Mouse (Mus musculus): ENCODE measurements around the gene Luzp1. TPM values are rescaled to one million over a fixed set of nuclear protein-coding genes. Genes with fewer than 3 reads are reported as not detected.
A peak's percentile ranks its signal among the peaks of the same experiment; 100 is the strongest.

The Luzp1 gene
- polyA plus RNA-seq, 1 experiment from 2014 or later, result 97.0 TPM

- no peak for ATAC-seq (ENCODE audit: low FRiP score, low read depth)
- Histone ChIP-seq H3K9me3 (no peaks in the 10 kb centered on the region), H3K27me3 (peaks cover 62% of the 10 kb centered on the region), H3K9ac (replicated peaks) (no peak overlapping the region), H3K4me2 (replicated peaks) (peak overlapping the region; percentile 98), H3K4me1 (peaks cover 24% of the 10 kb centered on the region), H3K27ac (replicated peaks) (no peak overlapping the region), H3K4me3 (peak overlapping the region; percentile 62), H3K36me3 (no peaks in the 10 kb centered on the region)
- WGBS, result 11% methylated on average over 9 of the region's 9 CpGs
Observed at GRCm38 (mm10) chr4:136463436-136463835, 6.1 kb upstream of the Luzp1 start.

DNA sequence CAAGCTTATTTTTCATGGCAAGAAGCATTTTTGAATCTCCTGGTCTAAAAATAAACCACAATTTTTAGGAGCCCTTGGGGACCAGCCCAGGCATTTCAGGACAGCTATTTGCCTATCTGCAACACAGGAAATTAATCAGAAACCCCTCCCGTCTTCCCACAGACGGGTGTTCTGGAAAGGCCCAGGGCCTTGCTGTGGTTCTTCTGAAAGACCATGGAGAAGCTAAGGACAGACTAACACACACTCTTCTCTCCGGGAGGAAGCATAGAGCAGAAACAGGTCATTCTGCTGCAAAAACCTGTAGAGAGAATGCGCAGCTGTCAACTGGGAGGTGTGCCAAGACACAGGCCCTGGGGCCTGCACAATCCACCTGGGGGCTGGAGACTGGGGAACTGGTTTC lies 3.3 kb upstream of the Luzp1 start:
- no peak overlapping the region for H3K4me2 ChIP-seq (replicated peaks)
- WGBS, result 81% methylated on average over 4 of the region's 4 CpGs
- H3K36me3 ChIP-seq, result no peaks in the 10 kb centered on the region
- no peak overlapping the region for H3K9ac ChIP-seq (replicated peaks)
- H3K27me3 ChIP-seq, result peaks cover 51% of the 10 kb centered on the region
- ATAC-seq (ENCODE audit: low FRiP score, low read depth), result no peak
- H3K4me1 ChIP-seq, result peaks cover 27% of the 10 kb centered on the region
- no peak overlapping the region for H3K4me3 ChIP-seq
- no peak overlapping the region for H3K27ac ChIP-seq (replicated peaks)
- H3K9me3 ChIP-seq, result no peaks in the 10 kb centered on the region

- Histone ChIP-seq H3K4me1 (peaks cover 23% of the 10 kb centered on the region), H3K4me2 (replicated peaks) (peak overlapping the region; percentile 70; the same call in 1 of the 2 replicates), H3K27me3 (peaks cover 27% of the 10 kb centered on the region), H3K9me3 (no peaks in the 10 kb centered on the region), H3K36me3 (no peaks in the 10 kb centered on the region), H3K27ac (replicated peaks) (no peak overlapping the region), H3K9ac (replicated peaks) (no peak overlapping the region), H3K4me3 (no peak overlapping the region; the same call in 1 of the 2 replicates)
- 73% methylated on average over 14 of the region's 14 CpGs for WGBS
- peak; percentile 14; the same call in 1 of the 2 replicates for ATAC-seq (ENCODE audit: low FRiP score, low read depth)
Observed at GRCm38 (mm10) chr4:136468553-136469327, 821 bp upstream of the Luzp1 start.

DNA sequence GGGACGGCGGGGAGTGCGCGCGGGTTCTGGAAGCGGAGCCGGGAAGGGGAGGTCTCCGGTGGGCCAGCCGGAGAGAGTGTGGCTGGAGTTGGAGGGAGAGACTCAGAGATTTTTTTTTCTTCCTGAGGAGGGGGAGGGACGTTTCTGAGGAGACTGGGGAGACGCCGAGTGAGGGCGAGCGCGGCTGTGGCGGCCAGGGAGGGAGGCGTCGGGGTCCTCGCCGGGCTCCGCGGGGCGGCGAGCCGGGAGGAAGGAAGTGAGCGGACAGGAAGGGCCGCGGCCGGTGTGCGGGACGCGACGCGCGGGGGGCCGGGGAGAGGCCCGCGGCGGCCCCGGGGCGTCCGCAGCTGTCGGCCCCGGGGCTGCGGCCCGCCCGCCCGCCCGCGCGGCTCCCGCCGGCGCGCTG lies 383 bp downstream of the Luzp1 start:
- Histone ChIP-seq H3K9ac (replicated peaks) (peak overlapping the region; percentile 83), H3K27me3 (peaks cover 15% of the 10 kb centered on the region), H3K36me3 (no peaks in the 10 kb centered on the region), H3K4me2 (replicated peaks) (peak overlapping the region; percentile 70), H3K9me3 (no peaks in the 10 kb centered on the region), H3K27ac (replicated peaks) (peak overlapping the region; percentile 95), H3K4me1 (peaks cover 22% of the 10 kb centered on the region), H3K4me3 (peak overlapping the region; percentile 75)
- under 1% methylated on average over 9 of the region's 55 CpGs for WGBS
- ATAC-seq (ENCODE audit: low FRiP score, low read depth), result peak; percentile 88

- Histone ChIP-seq H3K27ac (replicated peaks) (peak overlapping the region; percentile 95), H3K4me2 (replicated peaks) (peak overlapping the region; percentile 70), H3K4me1 (peaks cover 22% of the 10 kb centered on the region), H3K27me3 (peaks cover 9% of the 10 kb centered on the region), H3K9me3 (no peaks in the 10 kb centered on the region), H3K4me3 (peak overlapping the region; percentile 75), H3K9ac (replicated peaks) (peak overlapping the region; percentile 83), H3K36me3 (no peaks in the 10 kb centered on the region)
- ATAC-seq (ENCODE audit: low FRiP score, low read depth), result peak; percentile 23; the same call in 1 of the 2 replicates
- WGBS, result under 1% methylated on average over 53 of the region's 58 CpGs
Observed at GRCm38 (mm10) chr4:136470347-136471071, 948 bp downstream of the Luzp1 start.

GRCm38 (mm10) chr4:136476692-136477091 lies 7.1 kb downstream of the Luzp1 start:
- Histone ChIP-seq H3K4me2 (replicated peaks) (no peak overlapping the region), H3K9me3 (no peaks in the 10 kb centered on the region), H3K4me3 (no peak overlapping the region), H3K27ac (replicated peaks) (no peak overlapping the region), H3K9ac (replicated peaks) (no peak overlapping the region), H3K4me1 (peaks cover 11% of the 10 kb centered on the region), H3K36me3 (no peaks in the 10 kb centered on the region), H3K27me3 (no peaks in the 10 kb centered on the region)
- ATAC-seq (ENCODE audit: low FRiP score, low read depth), result no peak
- 84% methylated on average over 1 of the region's 1 CpGs for WGBS

- H3K27me3 ChIP-seq, result no peaks in the 10 kb centered on the region
- no peaks in the 10 kb centered on the region; the same call in 1 of the 2 replicates for H3K4me1 ChIP-seq
- ATAC-seq (ENCODE audit: low FRiP score, low read depth), result no peak
- no peaks in the 10 kb centered on the region for H3K9me3 ChIP-seq
- H3K4me3 ChIP-seq, result no peak overlapping the region
- H3K4me2 ChIP-seq (replicated peaks), result no peak overlapping the region
- no peaks in the 10 kb centered on the region for H3K36me3 ChIP-seq
- H3K27ac ChIP-seq (replicated peaks), result no peak overlapping the region
- H3K9ac ChIP-seq (replicated peaks), result no peak overlapping the region
- 88% methylated on average over 2 of the region's 2 CpGs for WGBS
Observed at GRCm38 (mm10) chr4:136486549-136486948, 17.0 kb downstream of the Luzp1 start.

DNA sequence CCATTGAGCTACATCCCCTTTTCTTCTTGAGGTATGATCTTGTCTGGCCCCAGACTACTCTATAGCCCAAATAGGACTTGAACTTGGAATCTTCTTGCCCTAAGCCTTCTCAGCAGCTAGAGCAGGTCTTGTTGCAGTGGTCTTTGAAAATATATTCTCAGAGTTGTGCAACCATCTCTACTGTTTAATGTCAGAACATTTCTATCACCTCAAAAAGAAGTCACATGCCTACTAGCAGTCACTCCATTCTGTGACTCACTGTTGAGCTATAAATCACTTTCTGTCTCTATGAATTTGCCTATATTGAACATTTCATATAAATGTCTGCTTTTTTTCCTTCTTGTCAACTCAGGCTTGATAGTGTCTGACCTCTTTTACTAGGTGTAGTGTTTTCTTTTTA lies 26.4 kb downstream of the Luzp1 start:
- Histone ChIP-seq H3K27me3 (no peaks in the 10 kb centered on the region), H3K4me3 (no peak overlapping the region), H3K9ac (replicated peaks) (no peak overlapping the region), H3K9me3 (no peaks in the 10 kb centered on the region), H3K4me2 (replicated peaks) (no peak overlapping the region), H3K36me3 (no peaks in the 10 kb centered on the region), H3K27ac (replicated peaks) (no peak overlapping the region), H3K4me1 (no peaks in the 10 kb centered on the region)
- no peak for ATAC-seq (ENCODE audit: low FRiP score, low read depth)

GRCm38 (mm10) chr4:136505426-136506215 lies 36.1 kb downstream of the Luzp1 start:
- H3K27ac ChIP-seq (replicated peaks), result no peak overlapping the region
- no peak overlapping the region for H3K4me2 ChIP-seq (replicated peaks)
- no peaks in the 10 kb centered on the region for H3K36me3 ChIP-seq
- H3K4me3 ChIP-seq, result no peak overlapping the region
- H3K9ac ChIP-seq (replicated peaks), result no peak overlapping the region
- no peaks in the 10 kb centered on the region for H3K9me3 ChIP-seq
- ATAC-seq (ENCODE audit: low FRiP score, low read depth), result no peak
- H3K4me1 ChIP-seq, result peaks cover 6% of the 10 kb centered on the region; the same call in 1 of the 2 replicates
- H3K27me3 ChIP-seq, result no peaks in the 10 kb centered on the region
- WGBS, result 76% methylated on average over 2 of the region's 2 CpGs

GRCm38 (mm10) chr4:136509857-136510256 lies 40.3 kb downstream of the Luzp1 start:
- Histone ChIP-seq H3K4me2 (replicated peaks) (no peak overlapping the region), H3K27me3 (no peaks in the 10 kb centered on the region), H3K9me3 (no peaks in the 10 kb centered on the region), H3K27ac (replicated peaks) (no peak overlapping the region), H3K4me3 (no peak overlapping the region), H3K4me1 (peaks cover 9% of the 10 kb centered on the region; the same call in 1 of the 2 replicates), H3K36me3 (no peaks in the 10 kb centered on the region), H3K9ac (replicated peaks) (no peak overlapping the region)
- ATAC-seq (ENCODE audit: low FRiP score, low read depth), result no peak
- WGBS, result 87% methylated on average over 1 of the region's 1 CpGs

GRCm38 (mm10) chr4:136511708-136512107 lies 42.1 kb downstream of the Luzp1 start:
- no peaks in the 10 kb centered on the region for H3K36me3 ChIP-seq
- H3K4me3 ChIP-seq, result no peak overlapping the region
- H3K9ac ChIP-seq (replicated peaks), result no peak overlapping the region
- no peaks in the 10 kb centered on the region for H3K9me3 ChIP-seq
- WGBS, result 62% methylated on average over 4 of the region's 4 CpGs
- H3K4me2 ChIP-seq (replicated peaks), result no peak overlapping the region
- H3K4me1 ChIP-seq, result peaks cover 9% of the 10 kb centered on the region; the same call in 1 of the 2 replicates
- no peaks in the 10 kb centered on the region for H3K27me3 ChIP-seq
- no peak overlapping the region for H3K27ac ChIP-seq (replicated peaks)
- no peak for ATAC-seq (ENCODE audit: low FRiP score, low read depth)

DNA sequence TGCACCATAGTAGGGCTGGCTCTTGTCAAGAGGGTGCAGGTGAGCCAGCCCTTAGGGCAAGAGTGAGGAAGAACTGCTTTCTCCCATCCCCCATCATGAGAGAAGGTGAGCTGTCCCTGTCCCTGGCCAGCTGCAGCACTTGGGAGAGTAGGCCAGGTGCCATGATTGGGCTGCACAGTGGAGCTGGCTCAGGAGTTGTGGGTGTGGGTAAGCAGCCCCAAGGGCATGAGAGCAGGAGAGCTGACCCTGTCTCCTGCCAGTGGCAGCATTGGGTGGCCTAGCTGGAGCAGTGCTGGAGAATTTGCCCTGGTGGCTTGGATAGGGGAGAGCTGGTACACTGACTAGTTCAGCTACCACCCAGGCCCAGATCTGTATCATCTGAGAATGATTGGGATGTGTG lies 43.3 kb downstream of the Luzp1 start:
- Histone ChIP-seq H3K27me3 (no peaks in the 10 kb centered on the region), H3K36me3 (no peaks in the 10 kb centered on the region), H3K4me1 (peaks cover 9% of the 10 kb centered on the region; the same call in 1 of the 2 replicates), H3K4me3 (no peak overlapping the region), H3K27ac (replicated peaks) (no peak overlapping the region), H3K9me3 (no peaks in the 10 kb centered on the region), H3K9ac (replicated peaks) (no peak overlapping the region), H3K4me2 (replicated peaks) (no peak overlapping the region)
- no peak for ATAC-seq (ENCODE audit: low FRiP score, low read depth)
